Mouse (Mus musculus): ENCODE data around the gene Clec4f.
"Not testable (repeated sequence)": the region's sequence is repeated elsewhere in the genome, so short reads cannot be mapped to it uniquely, and the experiment has no call there.

The Clec4f gene

GRCm38 (mm10) chr6:83656087-83656486 is at the start of gene Clec4f:
Clec4f (minus strand) TSS chr6:83656187.
- no peak for DNase-seq (ENCODE audit: low spot score in 2 of 2)

GRCm38 (mm10) chr6:83704701-83705100 is 48.7 kb upstream of the Clec4f start:
- no peak for DNase-seq (ENCODE audit: low spot score in 2 of 2)

GRCm38 (mm10) chr6:83704294-83704693 is 48.3 kb upstream of the Clec4f start:
- DNase-seq (ENCODE audit: low spot score in 2 of 2): no peak

- no peak for DNase-seq (ENCODE audit: low spot score in 2 of 2)
Observed at GRCm38 (mm10) chr6:83703722-83704078, 47.7 kb upstream of the Clec4f start.

- no peak for DNase-seq (ENCODE audit: low spot score in 2 of 2)
Observed at GRCm38 (mm10) chr6:83703000-83703721, 47.2 kb upstream of the Clec4f start.

- DNase-seq (ENCODE audit: low spot score in 2 of 2): no peak
Observed at GRCm38 (mm10) chr6:83702146-83702999, 46.4 kb upstream of the Clec4f start.

- DNase-seq (ENCODE audit: low spot score in 2 of 2): no peak
Observed at GRCm38 (mm10) chr6:83701001-83701400, 45.0 kb upstream of the Clec4f start.

- no peak for DNase-seq (ENCODE audit: low spot score in 2 of 2)
Observed at GRCm38 (mm10) chr6:83699971-83700370, 44.0 kb upstream of the Clec4f start.

GRCm38 (mm10) chr6:83697932-83698331 is 41.9 kb upstream of the Clec4f start:
- DNase-seq (ENCODE audit: low spot score in 2 of 2): no peak

- DNase-seq (ENCODE audit: low spot score in 2 of 2): no peak
Observed at GRCm38 (mm10) chr6:83696684-83697083, 40.7 kb upstream of the Clec4f start.

- DNase-seq (ENCODE audit: low spot score in 2 of 2): no peak
Observed at GRCm38 (mm10) chr6:83695731-83696130, 39.7 kb upstream of the Clec4f start.

- DNase-seq (ENCODE audit: low spot score in 2 of 2): peak; percentile 36 to 68
Observed at GRCm38 (mm10) chr6:83693835-83694234, 37.8 kb upstream of the Clec4f start.

GRCm38 (mm10) chr6:83692962-83693361 is 37.0 kb upstream of the Clec4f start:
- DNase-seq (ENCODE audit: low spot score in 2 of 2): no peak

- no peak for DNase-seq (ENCODE audit: low spot score in 2 of 2)
Observed at GRCm38 (mm10) chr6:83690936-83691335, 34.9 kb upstream of the Clec4f start.

GRCm38 (mm10) chr6:83690277-83690676 is 34.3 kb upstream of the Clec4f start:
- peak in 1 of 2 experiments; percentile 72 for DNase-seq (ENCODE audit: low spot score in 2 of 2)

- no peak for DNase-seq (ENCODE audit: low spot score in 2 of 2)
Observed at GRCm38 (mm10) chr6:83689374-83689773, 33.4 kb upstream of the Clec4f start.

GRCm38 (mm10) chr6:83677757-83678156 is 21.8 kb upstream of the Clec4f start, which contains the start of gene Cd207:
Cd207 (minus strand) TSS chr6:83677857.
- no peak for DNase-seq (ENCODE audit: low spot score in 2 of 2)

- DNase-seq (ENCODE audit: low spot score in 2 of 2): peak; percentile 50 to 83
Observed at GRCm38 (mm10) chr6:83673395-83673794, 17.4 kb upstream of the Clec4f start.

GRCm38 (mm10) chr6:83665009-83665408 is 9.0 kb upstream of the Clec4f start:
- no peak for DNase-seq (ENCODE audit: low spot score in 2 of 2)

GRCm38 (mm10) chr6:83660821-83661220 is 4.8 kb upstream of the Clec4f start:
- DNase-seq (ENCODE audit: low spot score in 2 of 2): no peak

GRCm38 (mm10) chr6:83646715-83647114 is 9.3 kb downstream of the Clec4f start:
- DNase-seq (ENCODE audit: low spot score in 2 of 2): no peak

- no peak for DNase-seq (ENCODE audit: low spot score in 2 of 2)
Observed at GRCm38 (mm10) chr6:83635329-83635728, 20.7 kb downstream of the Clec4f start.

- DNase-seq (ENCODE audit: low spot score in 2 of 2): not testable (repeated sequence)
Observed at GRCm38 (mm10) chr6:83634631-83635030, 21.4 kb downstream of the Clec4f start.

Data from spleen, postnatal 4 days (tissue).